Mouse (Mus musculus) c-Kit-negative CD71-positive TER-119-positive erythroid progenitor cells, embryonic 14.5 days (primary cell): ENCODE measurements around the gene Ubl7.

ENCODE experiments used
- DNase-seq: peaks from one replicate; pipeline ENCODE4 v3.0.0-alpha.2; 2013; ENCODE audit warnings: low read depth, low spot score

Gene Ubl7

DNA sequence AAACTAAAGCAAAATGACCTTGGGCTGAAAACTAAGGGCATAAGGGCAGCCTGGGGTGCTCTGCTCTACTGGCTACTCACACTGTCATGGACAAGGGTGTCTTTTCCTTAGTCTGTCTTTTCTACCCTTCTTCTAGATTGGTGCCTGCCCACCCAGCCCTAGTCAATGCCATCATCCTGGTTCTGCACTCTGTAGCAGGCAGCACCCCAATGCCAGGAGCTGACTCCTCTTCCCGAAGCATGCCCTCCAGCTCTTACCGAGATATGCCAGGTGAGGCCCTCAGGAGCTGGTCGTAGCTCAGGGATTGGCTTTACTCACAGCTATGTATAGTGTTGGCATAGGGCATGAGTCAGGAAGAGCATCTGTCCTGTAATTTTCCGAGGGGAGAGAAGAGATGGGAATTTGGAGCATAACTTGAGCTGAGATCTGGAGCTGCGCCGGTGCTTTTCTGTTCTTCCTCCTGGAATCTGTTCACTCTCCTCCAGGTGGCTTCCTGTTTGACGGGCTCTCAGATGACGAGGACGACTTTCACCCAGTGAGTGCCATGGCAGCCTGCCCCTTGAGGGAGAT, 10.8 kb downstream of the Ubl7 start:
- no peak for DNase-seq

DNA sequence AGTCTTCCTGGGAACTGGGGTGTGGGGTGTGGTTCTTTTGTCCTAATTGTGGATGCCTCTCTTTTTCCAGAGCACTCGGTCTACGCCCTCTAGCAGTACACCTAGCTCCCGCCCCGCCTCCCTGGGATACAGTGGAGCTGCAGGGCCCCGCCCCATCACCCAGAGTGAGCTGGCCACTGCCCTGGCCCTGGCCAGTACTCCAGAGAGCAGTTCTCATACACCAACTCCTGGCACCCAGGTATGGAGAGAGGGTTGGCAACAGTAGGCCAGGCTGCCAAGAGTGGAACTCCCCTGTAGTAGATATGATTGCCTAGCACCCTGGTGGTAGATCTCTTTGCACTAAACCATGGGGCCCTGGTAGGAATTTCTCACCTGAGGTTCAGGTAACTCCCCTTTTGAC, 11.6 kb downstream of the Ubl7 start:
- no peak for DNase-seq

DNA sequence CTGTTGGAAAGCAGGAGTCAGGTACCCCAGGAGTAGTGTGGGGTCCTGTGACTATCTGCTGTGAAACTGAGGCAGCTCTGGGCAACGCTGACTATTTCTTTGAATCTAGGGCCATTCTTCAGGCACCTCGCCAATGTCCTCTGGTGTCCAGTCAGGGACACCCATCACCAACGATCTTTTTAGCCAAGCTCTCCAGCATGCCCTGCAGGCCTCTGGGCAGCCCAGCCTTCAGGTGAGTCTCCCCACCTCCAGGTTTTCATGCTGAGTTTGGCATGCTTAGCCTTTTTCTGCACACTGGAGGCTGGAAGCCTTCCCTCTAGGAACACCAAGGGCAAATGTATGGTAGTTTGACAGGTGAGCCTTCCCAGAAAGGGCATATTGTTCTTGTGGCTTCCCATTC, 12.3 kb downstream of the Ubl7 start:
- no peak for DNase-seq

DNA sequence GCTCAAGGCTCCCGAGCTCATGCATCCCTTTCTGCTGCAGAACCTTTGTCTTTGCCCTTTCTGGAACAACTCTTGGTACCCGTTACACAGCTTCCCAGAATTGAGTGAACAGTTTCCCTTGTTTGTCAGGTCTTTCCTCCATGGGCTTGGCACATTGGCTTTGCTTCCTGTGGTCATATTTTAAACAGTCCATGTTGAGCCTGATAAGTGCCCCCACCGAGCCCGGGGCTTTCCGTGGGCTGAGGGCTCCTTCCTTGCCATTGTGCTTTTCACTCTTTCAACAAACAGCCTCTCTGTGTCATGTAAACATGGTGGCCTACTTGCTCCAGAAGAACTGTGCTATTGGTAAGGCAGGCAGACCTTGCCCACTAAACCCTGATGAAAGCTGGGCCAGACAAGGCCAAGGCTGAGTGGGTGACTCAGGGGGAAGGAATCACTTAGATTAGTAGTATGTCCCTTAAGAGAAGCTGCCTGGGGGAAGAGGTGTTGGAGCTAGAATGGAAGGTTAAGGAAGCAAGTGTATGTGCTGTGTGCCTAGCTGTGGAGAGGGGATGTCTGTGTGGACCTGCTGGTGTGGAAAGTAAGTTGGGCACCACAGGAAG, 20.5 kb downstream of the Ubl7 start:
- no peak for DNase-seq

DNA sequence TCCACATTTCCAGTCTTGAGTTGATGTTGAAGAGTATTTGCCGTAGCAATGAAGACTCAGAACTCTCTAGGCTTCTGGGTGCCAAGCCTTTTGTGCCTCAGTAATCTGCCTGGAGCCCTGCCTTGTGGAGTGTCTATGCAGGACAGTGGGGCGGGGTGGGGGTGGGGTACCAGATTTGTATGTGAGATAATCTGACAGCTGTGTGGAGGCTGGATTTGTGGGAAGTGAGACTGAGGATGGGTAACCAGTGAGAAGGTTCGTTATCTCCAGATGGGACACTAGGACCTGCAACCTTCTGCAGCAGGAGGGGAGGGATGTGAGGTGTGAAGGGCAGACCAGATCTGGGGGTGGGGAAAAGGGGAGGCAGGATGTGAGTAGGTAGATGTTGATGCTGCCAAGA, 21.5 kb downstream of the Ubl7 start:
- DNase-seq, result no peak

DNA sequence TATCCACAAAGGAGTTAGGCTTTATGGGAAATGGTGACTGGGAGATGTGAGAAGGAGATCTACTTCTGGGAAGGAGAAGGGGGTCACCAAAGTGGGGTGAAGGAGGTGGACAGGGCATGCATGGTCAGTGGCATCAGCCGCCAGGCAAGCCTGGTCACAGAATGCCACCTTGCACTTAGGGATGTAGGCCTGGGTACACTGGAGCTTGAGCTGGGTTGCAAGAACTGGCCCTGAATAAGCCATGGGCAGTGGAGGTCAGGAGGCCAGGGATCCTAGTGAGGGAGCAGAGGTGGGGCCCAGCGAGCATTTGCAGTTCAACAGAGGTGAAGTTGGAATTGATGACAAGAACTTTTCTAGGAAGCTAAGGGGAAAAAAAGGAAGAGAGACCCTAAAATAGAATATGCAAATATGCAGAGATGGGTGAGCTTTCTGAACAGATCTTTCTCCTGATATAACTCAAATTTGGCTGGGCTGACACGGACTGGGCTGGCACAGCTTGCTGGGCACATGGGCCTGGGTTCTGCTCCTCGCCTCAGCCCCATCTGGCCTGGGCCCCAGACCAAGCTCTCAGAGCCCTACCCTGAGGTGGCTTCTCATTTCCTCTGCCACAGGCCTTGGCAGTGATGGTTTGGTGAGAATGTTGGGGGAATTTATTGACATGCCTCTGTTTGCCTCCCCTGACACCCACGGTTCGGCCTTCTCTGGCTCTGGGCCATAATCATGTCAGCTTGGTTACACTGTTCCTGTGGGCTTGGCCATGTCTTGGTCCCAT, 22.2 kb downstream of the Ubl7 start:
- DNase-seq, result no peak

DNA sequence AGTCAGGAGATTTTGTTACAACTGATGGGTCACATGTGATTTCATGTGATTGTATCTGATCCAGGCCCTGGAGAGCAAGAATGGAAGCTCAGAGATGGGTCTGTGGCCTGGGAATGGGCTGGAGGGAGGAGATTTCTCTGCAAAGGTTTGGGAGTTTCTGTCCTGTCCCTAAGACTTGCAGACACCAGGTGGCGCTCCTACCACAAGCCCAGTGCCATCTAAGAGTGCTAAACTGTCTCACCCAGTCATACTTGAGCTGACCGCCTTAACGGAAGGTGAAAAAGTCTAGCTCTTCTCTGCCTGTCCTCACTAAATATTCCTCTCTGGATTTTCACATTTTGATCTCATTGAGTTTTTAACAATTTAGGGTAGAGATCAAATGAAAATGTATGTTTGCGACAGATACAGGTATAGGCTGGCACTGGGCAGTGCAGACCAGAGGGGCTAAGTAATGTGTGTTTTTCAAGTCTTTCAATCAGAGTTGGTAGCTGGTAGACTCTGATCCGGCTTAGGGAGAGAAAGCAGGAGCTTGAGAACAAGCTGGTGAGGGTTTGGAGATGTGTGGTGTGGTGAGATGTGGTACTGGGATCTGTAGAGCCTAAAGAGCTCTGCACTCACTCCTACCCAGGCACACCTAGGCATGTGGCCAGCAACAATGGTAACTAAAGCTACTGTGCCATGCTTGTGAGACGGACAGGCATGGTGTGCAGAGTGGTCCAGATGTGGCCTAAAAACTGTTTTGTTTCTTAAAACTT, 25.1 kb downstream of the Ubl7 start:
- no peak for DNase-seq

DNA sequence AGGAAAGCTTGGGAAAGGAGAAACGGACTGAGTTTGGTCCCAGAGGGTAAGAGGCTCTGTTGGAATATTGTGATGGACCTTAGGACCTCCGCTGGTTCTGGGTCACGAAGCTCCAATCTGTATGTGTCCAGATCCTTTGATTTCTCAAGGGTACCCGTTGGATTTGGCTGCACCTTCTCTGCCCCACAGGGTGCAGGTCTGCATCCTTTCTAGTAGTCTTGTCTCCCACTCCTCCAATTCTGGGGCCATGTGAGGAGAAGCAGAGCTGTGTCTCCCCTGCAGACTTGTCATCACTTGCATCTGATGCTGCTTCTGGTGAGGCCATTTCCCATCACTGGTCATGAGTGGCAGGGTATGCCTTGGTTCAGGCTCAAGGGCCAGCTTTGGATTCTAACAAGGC, 26.4 kb downstream of the Ubl7 start:
- DNase-seq, result no peak

DNA sequence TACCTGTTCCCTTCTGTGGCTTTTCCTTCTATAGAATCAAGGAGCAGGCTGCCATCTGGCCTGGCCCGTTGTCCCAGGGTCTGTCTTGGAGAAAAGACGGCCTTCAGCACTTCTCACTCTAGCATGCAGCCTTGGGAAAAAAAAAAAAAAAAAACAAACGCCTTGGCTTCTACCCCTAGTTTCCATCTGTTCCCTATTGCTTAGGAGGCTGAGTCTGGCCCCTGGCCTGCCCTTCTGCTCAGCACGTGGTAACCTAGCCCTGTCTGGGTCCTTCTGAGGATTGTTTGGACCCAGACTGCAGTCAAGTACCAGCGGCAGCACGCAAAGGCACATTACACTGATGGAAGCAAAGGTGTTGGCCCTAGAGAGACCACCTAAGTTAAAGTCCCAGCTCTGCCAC, 26.9 kb downstream of the Ubl7 start:
- no peak for DNase-seq

DNA sequence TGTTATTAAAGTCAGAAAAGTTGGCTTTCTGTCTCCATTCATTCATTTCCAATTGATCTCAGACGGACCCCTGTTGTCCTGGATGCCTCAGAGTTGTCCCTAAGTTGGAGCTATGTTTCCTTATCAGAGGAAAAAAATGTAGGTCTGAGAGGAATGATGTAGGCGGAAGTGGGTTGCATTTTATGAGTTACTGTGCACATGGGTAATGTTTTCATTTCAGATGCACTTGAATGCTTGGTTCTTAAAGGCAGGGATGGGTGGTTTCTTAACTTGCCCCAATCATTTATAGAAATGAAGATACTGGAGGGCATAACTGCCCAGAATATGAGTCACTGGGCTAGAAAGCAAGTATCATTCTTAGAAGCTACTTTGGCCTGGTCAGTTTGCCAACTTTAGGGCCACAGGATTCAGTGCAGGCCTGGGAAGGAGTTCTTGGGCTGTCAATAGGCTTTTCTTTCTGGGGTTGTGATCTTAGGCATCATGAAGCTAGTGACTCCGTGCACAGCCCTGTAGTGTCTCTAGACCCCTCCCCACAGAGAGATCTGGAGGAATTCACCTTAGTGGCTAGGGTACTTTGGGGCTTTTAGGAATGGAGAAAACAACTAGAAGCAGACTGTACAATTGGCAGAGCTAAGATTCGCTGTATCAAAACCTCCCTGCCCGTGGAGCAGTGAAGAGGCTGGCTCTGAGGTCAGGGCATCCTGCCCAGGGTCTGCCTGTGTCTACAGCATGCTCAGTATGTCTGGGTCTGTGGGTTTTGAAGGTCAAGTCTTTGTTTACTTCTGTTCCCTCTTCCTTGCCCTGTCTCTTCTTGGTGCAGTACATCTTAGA, 27.7 kb downstream of the Ubl7 start:
- DNase-seq, result no peak

DNA sequence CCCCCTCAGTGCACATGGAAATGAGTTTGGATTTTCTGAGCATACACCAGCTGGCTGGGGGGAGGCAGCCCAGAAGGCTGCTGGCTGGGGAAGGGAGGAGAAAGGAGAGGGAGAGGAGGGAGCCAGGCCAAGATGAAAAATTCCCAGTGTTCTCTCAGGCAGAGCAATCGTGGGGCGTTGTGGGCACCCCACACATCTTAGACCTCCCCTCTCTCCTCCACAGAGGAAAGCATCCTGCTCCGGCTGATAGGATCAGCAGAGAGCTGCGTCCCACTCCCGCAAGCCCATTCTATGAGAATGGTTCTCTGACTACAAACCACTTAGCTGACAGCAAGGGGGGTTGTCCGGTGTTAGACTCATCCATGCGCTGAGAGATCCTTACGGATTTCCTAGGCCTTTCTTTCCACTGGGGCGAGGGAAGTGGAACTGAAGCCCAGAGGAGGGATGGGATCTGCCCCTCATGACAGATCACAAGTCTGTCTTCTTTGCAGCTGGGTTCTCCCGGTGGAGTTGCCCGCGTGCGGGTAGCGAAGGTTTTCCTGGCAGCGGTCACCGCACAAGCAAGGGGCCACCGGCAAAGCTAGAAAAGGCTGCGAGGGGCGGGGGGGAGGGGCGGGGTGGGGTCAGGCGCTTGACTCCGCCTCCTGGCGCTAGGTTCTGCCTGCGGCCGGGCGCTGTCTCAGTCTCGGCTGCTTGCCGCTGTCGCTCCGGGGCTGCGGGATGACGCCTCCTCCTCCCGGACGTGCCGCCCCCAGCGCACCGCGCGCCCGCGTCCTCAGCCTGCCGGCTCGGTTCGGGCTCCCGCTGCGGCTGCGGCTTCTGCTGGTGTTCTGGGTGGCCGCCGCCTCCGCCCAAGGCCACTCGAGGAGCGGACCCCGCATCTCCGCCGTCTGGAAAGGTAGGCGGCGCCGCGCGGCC, 28.9 kb downstream of the Ubl7 start, which contains the start of gene Sema7a:
Gene Sema7a, plus strand, starts transcription at position 682 of the 918 bp plus-strand sequence.
- DNase-seq, result no peak

DNA sequence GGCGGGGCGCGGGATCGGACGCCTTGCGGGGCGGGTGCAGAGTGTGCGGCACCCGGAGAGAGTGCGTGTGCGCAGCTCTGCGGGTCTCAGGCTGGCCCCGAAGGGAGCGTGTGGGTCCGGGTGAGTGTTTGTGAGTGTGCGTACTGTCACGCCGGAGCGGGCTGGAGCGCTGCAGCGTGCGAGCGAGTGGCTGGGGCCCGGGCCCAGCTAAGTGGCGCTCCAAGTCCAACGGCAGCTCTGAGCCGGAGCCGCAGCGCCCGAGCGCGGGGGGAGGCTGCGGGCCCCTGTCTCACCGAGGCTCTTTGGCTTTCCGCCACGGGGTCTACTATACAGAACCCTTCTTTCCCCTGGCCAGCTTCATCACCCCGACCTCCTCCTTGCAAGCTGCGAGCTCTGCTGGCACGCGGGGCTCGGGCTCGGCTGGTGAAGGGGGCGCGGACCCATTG, 29.6 kb downstream of the Ubl7 start:
- DNase-seq, result no peak

DNA sequence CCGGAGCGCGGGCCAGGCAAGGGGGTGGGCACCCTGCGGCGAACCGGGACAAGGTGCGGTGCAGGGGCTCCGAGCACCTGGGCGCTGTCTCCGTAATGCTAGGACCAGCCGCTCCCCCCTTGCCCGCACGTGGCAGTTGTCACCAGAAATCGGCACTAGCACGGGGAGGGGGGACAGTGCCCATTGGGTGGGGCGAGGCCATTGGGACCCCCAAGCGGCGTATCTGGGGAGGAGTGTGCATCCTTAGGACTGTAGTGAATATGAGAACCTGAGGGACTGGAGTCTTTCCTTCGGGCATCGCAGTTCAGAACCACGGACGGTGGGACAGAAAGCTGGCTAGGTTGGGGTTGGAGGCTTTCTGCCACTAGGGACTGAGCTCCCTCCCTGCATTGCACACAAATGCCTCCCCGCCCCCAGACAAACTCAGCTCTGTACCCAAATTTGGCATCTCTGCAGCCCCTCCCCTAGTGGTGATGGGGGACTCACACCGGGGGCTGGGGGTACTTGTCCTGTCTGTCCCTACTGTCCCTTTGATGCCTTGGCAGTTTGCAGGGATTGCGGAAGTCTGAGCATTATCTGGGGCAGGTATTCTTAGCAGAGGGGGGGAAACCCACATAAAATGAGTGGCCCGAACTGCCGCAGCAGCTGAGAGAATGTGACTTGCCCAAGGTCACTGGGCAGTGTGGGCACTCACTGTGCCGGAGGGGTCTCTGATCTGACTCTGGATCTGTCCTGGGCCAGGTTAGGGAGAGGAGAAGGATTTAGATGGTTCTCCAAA, 30.3 kb downstream of the Ubl7 start:
- no peak for DNase-seq

DNA sequence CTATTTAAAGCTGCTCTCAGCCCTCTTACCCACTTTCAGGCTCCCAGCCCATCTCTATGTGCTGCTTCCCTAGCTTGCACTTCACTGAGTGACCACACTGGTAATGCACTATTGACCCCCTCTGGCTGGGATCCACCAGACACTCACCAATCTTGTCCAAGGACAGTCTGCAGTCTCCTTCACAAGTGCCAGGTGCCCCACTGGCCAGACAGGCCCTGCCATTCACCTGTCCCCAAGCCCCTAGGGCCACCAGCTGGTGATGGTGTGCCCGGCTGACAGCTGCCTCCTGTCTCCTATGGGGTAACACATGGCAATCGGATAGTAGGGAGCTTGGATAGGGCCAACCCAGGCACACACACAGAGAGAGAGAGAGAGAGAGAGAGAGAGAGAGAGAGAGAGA, 31.3 kb downstream of the Ubl7 start:
- DNase-seq, result no peak

DNA sequence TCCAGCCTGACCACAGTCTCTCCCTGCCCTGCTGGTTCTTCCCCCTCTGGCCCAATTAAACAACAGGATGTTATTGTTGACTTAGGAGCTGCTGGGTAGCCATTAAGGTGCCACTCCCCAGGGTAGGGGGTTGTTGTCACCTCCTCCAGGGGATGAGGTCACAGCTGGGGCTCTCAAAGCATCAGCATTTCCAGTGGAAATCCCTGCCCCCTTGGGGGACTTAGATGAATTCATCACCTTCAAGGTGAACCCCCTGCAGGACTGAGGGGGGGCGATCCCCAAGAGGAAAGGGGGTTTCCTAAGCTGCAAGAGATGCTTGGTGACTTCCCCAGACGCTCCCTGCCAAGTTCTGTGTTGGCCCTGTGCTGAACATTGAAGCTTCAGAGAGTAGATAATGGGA, 32.3 kb downstream of the Ubl7 start:
- DNase-seq, result no peak

DNA sequence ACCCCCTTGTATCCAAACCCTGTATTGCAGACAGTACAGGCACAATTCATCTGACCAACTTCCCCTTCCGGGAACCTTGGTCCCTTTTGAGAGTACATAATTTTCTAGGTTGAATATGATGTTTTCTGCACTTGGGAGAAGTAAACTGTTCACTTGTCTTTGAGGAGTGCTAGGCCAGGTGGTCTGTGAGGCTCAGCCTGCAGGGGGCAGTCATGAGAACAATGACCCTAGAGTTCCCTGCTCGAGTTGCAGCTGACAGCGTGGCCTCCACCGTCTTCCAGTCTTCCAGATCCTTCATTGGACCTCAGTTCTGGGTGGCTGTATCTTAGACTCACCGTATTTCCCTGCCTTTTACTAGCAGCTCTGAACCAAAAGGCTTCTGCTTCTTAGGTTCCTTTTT, 33.8 kb downstream of the Ubl7 start:
- no peak for DNase-seq

DNA sequence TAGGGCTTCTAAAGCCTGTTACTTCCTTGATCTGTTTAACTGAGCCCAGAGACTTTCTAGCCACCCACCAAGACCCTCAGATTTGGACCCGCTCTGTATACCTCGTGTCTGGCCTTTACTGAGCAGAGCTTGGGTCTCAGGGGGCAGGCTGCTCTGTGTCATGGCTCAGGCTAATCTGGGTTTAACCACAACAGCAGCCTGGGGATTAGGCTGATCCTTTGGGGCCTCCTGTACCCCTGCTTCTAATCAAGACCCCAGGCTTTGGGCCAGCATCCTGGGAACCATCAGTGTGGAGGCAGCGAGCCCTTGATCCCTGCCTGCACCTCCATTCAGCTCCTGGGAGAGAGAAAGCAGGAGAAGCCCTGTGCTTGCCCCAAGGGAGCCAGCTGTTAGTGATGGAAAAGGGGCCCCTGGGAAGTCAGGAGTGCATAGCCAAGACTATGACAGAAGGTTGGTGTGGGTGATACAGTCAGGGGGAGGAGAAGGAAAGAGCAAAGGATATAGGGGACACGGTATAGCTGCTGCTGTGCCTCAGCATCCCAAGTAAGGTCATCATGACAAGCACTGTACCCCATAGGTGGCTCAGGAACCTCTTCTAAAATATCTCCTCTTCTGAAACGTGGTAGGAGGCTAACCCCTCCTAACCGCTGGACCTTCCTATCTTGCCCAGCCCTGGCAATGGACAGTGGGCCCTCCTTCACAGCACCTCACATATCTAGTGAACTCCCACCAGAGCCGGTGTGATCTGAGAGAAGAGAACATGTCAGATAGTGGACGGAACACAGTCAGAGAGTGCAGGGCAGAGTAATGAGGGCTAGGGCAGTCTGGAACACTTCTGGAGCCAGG, 35.2 kb downstream of the Ubl7 start:
- no peak for DNase-seq

DNA sequence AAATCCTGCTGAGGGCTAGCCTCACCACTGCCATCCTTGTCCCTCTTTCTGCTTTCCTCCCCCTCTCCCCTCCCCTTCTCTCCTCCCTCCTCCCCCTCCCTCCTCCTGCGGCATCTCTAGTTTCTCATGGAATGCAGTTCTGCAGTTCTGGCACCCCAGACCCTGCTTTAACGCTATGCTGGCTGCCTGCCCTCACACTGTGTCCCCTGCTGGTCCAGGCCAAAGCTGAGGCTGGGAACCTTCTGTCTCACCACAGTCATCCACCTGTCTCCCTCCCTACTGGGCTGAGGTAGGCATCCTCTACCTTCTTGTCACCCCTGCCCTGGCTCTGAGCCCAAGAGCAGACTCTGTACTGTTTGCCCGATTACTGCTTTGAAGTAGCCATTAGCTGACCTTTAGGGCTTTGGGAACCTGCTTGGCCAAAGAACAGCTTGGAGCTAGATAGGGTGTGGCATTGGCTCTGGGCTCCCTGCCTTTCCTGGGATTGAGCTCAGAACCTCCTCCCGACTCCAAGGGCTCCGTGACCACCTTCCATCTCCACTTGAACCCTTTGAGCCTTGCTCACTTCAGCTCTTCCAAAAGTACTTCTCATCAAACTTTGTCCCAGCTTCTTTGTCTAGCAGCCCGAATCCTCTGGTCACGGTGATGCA, 36.7 kb downstream of the Ubl7 start:
- no peak for DNase-seq
